Mouse (Mus musculus) MEL (cell line): Measurements from ENCODE around the gene Wnt9a. TPM values are rescaled to one million over a fixed set of nuclear protein-coding genes. Genes with fewer than 3 reads are reported as not detected.

Experiments used
- DNase-seq: peaks from one replicate; pipeline ENCODE4 v3.0.0; 2011; ENCODE audit warnings: low read depth, low spot score
- H3K27ac ChIP-seq: 2 replicates; pipeline ENCODE4 v1.5.1; 2012; ENCODE audit warnings: low read depth, mild to moderate bottlenecking, control low read depth, low read length, moderate library complexity; ENCODE audit not compliant: control insufficient read depth
- H3K27me3 ChIP-seq, 2 experiments: fragments of 150-350 bp in 1 of 2; sonication (generic) in 1 of 2; 2 replicates each; pipeline ENCODE4 v1.6.1; 2012; ENCODE audit warnings: low read length in 2 of 2, mild to moderate bottlenecking in 2 of 2, improper control_type of control experiment in 1 of 2, moderate library complexity in 1 of 2; ENCODE audit not compliant: insufficient read depth in 2 of 2, control insufficient read depth in 1 of 2
- H3K36me3 ChIP-seq, 2 experiments: 2 replicates each; pipeline ENCODE4 v1.6.1; 2012 to 2014; ENCODE audit warnings: low read length in 2 of 2, improper control_type of control experiment in 1 of 2, inconsistent platforms in 1 of 2, mild to moderate bottlenecking in 1 of 2; ENCODE audit not compliant: insufficient read depth in 2 of 2, control insufficient read depth in 1 of 2
- H3K4me1 ChIP-seq, 2 experiments: fragments of 150-350 bp in 1 of 2; sonication (generic) in 1 of 2; 2 replicates each; pipeline ENCODE4 v1.6.1; 2012; ENCODE audit warnings: low read length in 2 of 2, improper control_type of control experiment in 1 of 2, mild to moderate bottlenecking in 1 of 2; ENCODE audit not compliant: insufficient read depth in 2 of 2, control insufficient read depth in 1 of 2
- H3K4me3 ChIP-seq, 2 experiments: fragments of 150-350 bp in 1 of 2; sonication (generic) in 1 of 2; 2 replicates each; pipeline ENCODE4 v1.5.1; 2012; ENCODE audit warnings: low read depth in 2 of 2, low read length in 2 of 2, mild to moderate bottlenecking in 2 of 2, moderate library complexity in 2 of 2, control low read depth in 1 of 2, improper control_type of control experiment in 1 of 2; ENCODE audit not compliant: control insufficient read depth in 1 of 2, insufficient read depth in 1 of 2
- H3K79me2 ChIP-seq: 2 replicates; pipeline ENCODE4 v1.6.1; 2012; ENCODE audit warnings: mild to moderate bottlenecking, low read length, moderate library complexity; ENCODE audit not compliant: control insufficient read depth, poor library complexity, insufficient read depth
- H3K9ac ChIP-seq: 2 replicates; pipeline ENCODE4 v1.6.1; 2012; ENCODE audit warnings: low read depth, mild to moderate bottlenecking, control low read depth, low read length, moderate library complexity; ENCODE audit not compliant: control insufficient read depth, poor library complexity, severe bottlenecking
- H3K9me3 ChIP-seq: fragments of 150-350 bp; sonication (generic); replicated peaks from 2 replicates; pipeline ENCODE4 v1.6.1; 2012; ENCODE audit warnings: mild to moderate bottlenecking, low read length, improper control_type of control experiment, moderate library complexity; ENCODE audit not compliant: insufficient read depth
- CTCF ChIP-seq, 3 experiments: IDR thresholded peaks in 2 of 3; conservative IDR thresholded peaks in 1 of 3; 2 replicates each; pipeline ENCODE4 v1.5.1; 2011 to 2012; ENCODE audit warnings: low read length in 3 of 3, low read depth in 2 of 3, mild to moderate bottlenecking in 2 of 3, improper control_type of control experiment in 1 of 3, inconsistent platforms in 1 of 3, mixed read lengths in 1 of 3, moderate library complexity in 1 of 3; ENCODE audit not compliant: control insufficient read depth in 1 of 3, insufficient read depth in 1 of 3, poor library complexity in 1 of 3, severe bottlenecking in 1 of 3
- JUND ChIP-seq: IDR thresholded peaks from 2 replicates; pipeline ENCODE4 v1.6.1; 2011; ENCODE audit warnings: low read depth, mild to moderate bottlenecking, improper control_type of control experiment, low read length
- MAFK ChIP-seq: IDR thresholded peaks from 2 replicates; pipeline ENCODE4 v1.6.1; 2011; ENCODE audit warnings: low read depth, mild to moderate bottlenecking, low read length, improper control_type of control experiment, borderline replicate concordance
- MAZ ChIP-seq: IDR thresholded peaks from 2 replicates; pipeline ENCODE4 v1.6.1; 2012; ENCODE audit warnings: low read depth, mild to moderate bottlenecking, inconsistent platforms, low read length, improper control_type of control experiment
- MXI1 ChIP-seq: IDR thresholded peaks from 2 replicates; pipeline ENCODE4 v1.6.1; 2011; ENCODE audit warnings: mild to moderate bottlenecking, low read depth, low read length, improper control_type of control experiment
- MYC ChIP-seq: IDR thresholded peaks from 2 replicates; pipeline ENCODE4 v1.6.1; 2011; ENCODE audit warnings: low read depth, mild to moderate bottlenecking, low read length, improper control_type of control experiment, moderate library complexity
- POLR2AphosphoS2 ChIP-seq: IDR thresholded peaks from 2 replicates; pipeline ENCODE4 v1.6.1; 2011; ENCODE audit warnings: low read length, improper control_type of control experiment
- RAD21 ChIP-seq: IDR thresholded peaks from 2 replicates; pipeline ENCODE4 v1.6.1; 2011; ENCODE audit warnings: mild to moderate bottlenecking, low read depth, low read length, improper control_type of control experiment
- RCOR1 ChIP-seq: IDR thresholded peaks from 2 replicates; pipeline ENCODE4 v1.6.1; 2012; ENCODE audit warnings: low read depth, mild to moderate bottlenecking, inconsistent platforms, low read length, improper control_type of control experiment
- SIN3A ChIP-seq: IDR thresholded peaks from 2 replicates; pipeline ENCODE4 v1.6.1; 2012; ENCODE audit warnings: low read length, improper control_type of control experiment, inconsistent platforms
- SMC3 ChIP-seq: IDR thresholded peaks from 2 replicates; pipeline ENCODE4 v1.6.1; 2011; ENCODE audit warnings: low read depth, low read length, improper control_type of control experiment
- TBP ChIP-seq: IDR thresholded peaks from 2 replicates; pipeline ENCODE4 v1.8.0; 2011; ENCODE audit warnings: low read depth, low read length, improper control_type of control experiment
- TCF12 ChIP-seq: IDR thresholded peaks from 2 replicates; pipeline ENCODE4 v1.6.1; 2014; ENCODE audit warnings: low read depth, mild to moderate bottlenecking, inconsistent platforms, low read length, improper control_type of control experiment, moderate library complexity
- UBTF ChIP-seq: IDR thresholded peaks from 2 replicates; pipeline ENCODE4 v1.6.1; 2012; ENCODE audit warnings: low read depth, mild to moderate bottlenecking, inconsistent platforms, low read length, improper control_type of control experiment, moderate library complexity, borderline replicate concordance; ENCODE audit not compliant: insufficient read depth
- USF1 ChIP-seq: IDR thresholded peaks from 2 replicates; pipeline ENCODE4 v1.6.1; 2014; ENCODE audit warnings: low read depth, mild to moderate bottlenecking, inconsistent platforms, low read length, improper control_type of control experiment, moderate library complexity
- ZC3H11A ChIP-seq: IDR thresholded peaks from 2 replicates; pipeline ENCODE4 v1.6.1; 2012; ENCODE audit warnings: low read depth, mild to moderate bottlenecking, inconsistent platforms, low read length, improper control_type of control experiment
- ZKSCAN1 ChIP-seq: IDR thresholded peaks from 2 replicates; pipeline ENCODE4 v1.6.1; 2012; ENCODE audit warnings: low read depth, mild to moderate bottlenecking, inconsistent platforms, low read length, improper control_type of control experiment, moderate library complexity
- polyA plus RNA-seq, 2 experiments: library from polyadenylated mRNA; stranded (reverse) in 1 of 2; unstranded in 1 of 2; fragments of >175 nt in 1 of 2; fragments of >200 nt in 1 of 2; gene quantifications; 2 replicates each; pipeline versions ENCODE4 v1.2.1 to v1.2.4; 2012; ENCODE audit warnings: low replicate concordance in 2 of 2, low read depth in 1 of 2; ENCODE audit not compliant: insufficient read length in 2 of 2, insufficient read depth in 1 of 2, missing spikeins in 1 of 2
- total RNA-seq: library from RNA; depleted of rRNA; stranded (reverse); fragments of 300-350 nt; gene quantifications from 2 replicates; pipeline ENCODE4 v1.2.3, GENCODE M21; 2012

Wnt9a gene
- total and polyA plus RNA-seq, 3 experiments: not detected

GRCm38 (mm10) chr11:59293616-59294015 lies 13.1 kb upstream of the Wnt9a start:
- Histone ChIP-seq H3K27me3 (peaks cover 15 to 16% of the 10 kb centered on the region in 2 experiments), H3K36me3 (no peaks in the 10 kb centered on the region), H3K4me1 (no peaks in the 10 kb centered on the region), H3K9me3 (no peaks in the 10 kb centered on the region), H3K9ac (no peak overlapping the region), H3K79me2 (no peaks in the 10 kb centered on the region), H3K27ac (no peak overlapping the region), H3K4me3 (no peak overlapping the region)
- TF ChIP-seq JUND: no peak
- TF ChIP-seq MXI1: no peak
- peak; percentile 56; the same call in 1 of the 2 replicates for TF ChIP-seq MYC
- no peak for TF ChIP-seq MAFK
- no peak for TF ChIP-seq SIN3A
- peak; percentile 76 for TF ChIP-seq RAD21
- TF ChIP-seq TCF12: 0 out of 2 replicates have a peak, but pooled peaks have one; percentile 7
- TF ChIP-seq CTCF (IDR thresholded peaks at IDR 0.05 in 2 of 3, conservative IDR thresholded peaks at IDR 0.05 in 1 of 3; ENCODE audit: control insufficient read depth in 1 of 3, insufficient read depth in 1 of 3, low read depth in 2 of 3, low read length in 3 of 3, poor library complexity in 1 of 3, severe bottlenecking in 1 of 3): peak; percentile 84 to 98 (median 96)
- peak; percentile 99 for TF ChIP-seq SMC3
- no peak for TF ChIP-seq MAZ
- no peak for TF ChIP-seq ZKSCAN1
- TF ChIP-seq USF1: no peak
- TF ChIP-seq TBP: no peak
- TF ChIP-seq RCOR1: no peak
- peak; percentile 76 for TF ChIP-seq ZC3H11A
- peak; percentile 82 for DNase-seq

DNA sequence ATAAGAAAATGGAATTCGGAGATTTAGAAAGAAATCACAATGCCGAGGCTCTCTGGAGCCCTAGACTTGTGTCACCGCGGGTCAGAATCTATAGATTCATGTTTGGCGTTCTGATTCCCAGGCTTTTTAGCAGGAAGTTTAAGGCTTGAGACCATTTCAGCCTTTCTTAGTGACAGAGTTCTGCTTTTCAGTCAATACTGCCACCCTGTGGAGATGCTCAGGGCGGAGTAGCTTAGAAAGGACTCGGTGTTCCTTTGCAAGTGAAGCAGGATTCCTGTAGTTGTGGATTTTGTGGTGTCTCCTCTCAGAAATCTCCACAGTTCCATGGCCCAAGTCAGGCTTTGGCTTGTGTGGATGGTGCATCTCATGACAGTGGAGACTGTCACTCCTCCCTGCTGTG lies 8.8 kb upstream of the Wnt9a start:
- peak; percentile 75 for TF ChIP-seq ZC3H11A
- peak; percentile 85 for TF ChIP-seq RAD21
- TF ChIP-seq POLR2AphosphoS2: no peak
- peak; percentile 63 to 86 (median 66) for TF ChIP-seq CTCF (IDR thresholded peaks at IDR 0.05 in 2 of 3, conservative IDR thresholded peaks at IDR 0.05 in 1 of 3; ENCODE audit: control insufficient read depth in 1 of 3, insufficient read depth in 1 of 3, low read depth in 2 of 3, low read length in 3 of 3, poor library complexity in 1 of 3, severe bottlenecking in 1 of 3)
- TF ChIP-seq UBTF: no peak
- TF ChIP-seq SMC3: peak; percentile 88
- Histone ChIP-seq H3K27ac (no peak overlapping the region), H3K79me2 (no peaks in the 10 kb centered on the region), H3K9ac (no peak overlapping the region), H3K4me3 (no peak overlapping the region), H3K27me3 (peaks cover 19 to 24% of the 10 kb centered on the region in 2 experiments), H3K9me3 (no peaks in the 10 kb centered on the region), H3K36me3 (no peaks in the 10 kb centered on the region), H3K4me1 (no peaks in the 10 kb centered on the region)
- DNase-seq: peak; percentile 63
